Mouse (Mus musculus) ES-Bruce4 (cell line): ENCODE results near the gene Ryk. TPM values are rescaled to one million over a fixed set of nuclear protein-coding genes. Genes with fewer than 3 reads are reported as not detected.

Experiments
- H3K27ac ChIP-seq: 2 replicates; pipeline ENCODE4 v1.5.1; 2012; ENCODE audit warnings: low read length, inconsistent platforms; ENCODE audit not compliant: insufficient read depth
- H3K27me3 ChIP-seq: 2 replicates; pipeline ENCODE4 v1.6.1; 2012; ENCODE audit warnings: mild to moderate bottlenecking, low read length, inconsistent platforms; ENCODE audit not compliant: control insufficient read depth, poor library complexity, insufficient read depth, severe bottlenecking
- H3K36me3 ChIP-seq: 2 replicates; pipeline ENCODE4 v1.6.1; 2012; ENCODE audit warnings: inconsistent platforms, mild to moderate bottlenecking, low read length, moderate library complexity; ENCODE audit not compliant: control insufficient read depth, poor library complexity, insufficient read depth, severe bottlenecking
- H3K4me1 ChIP-seq: one replicate; pipeline ENCODE4 v1.8.1; 2011; ENCODE audit warnings: low read length; ENCODE audit not compliant: control insufficient read depth, insufficient read depth
- H3K4me3 ChIP-seq: 2 replicates; pipeline ENCODE4 v1.5.1; 2011; ENCODE audit warnings: low read depth, mild to moderate bottlenecking, low read length
- H3K9ac ChIP-seq: 2 replicates; pipeline ENCODE4 v1.6.1; 2012; ENCODE audit warnings: low read depth, mild to moderate bottlenecking, inconsistent platforms; ENCODE audit not compliant: poor library complexity, severe bottlenecking
- H3K9me3 ChIP-seq: replicated peaks from 2 replicates; pipeline ENCODE4 v1.6.1; 2012; ENCODE audit warnings: mild to moderate bottlenecking, low read length, inconsistent platforms; ENCODE audit not compliant: control insufficient read depth, poor library complexity, insufficient read depth, severe bottlenecking
- CTCF ChIP-seq: IDR thresholded peaks from one replicate; pipeline ENCODE4 v1.8.1; 2011; ENCODE audit warnings: low read depth, low read length
- EP300 ChIP-seq: IDR thresholded peaks from 2 replicates; pipeline ENCODE4 v1.6.1; 2011; ENCODE audit warnings: low read depth, low read length; ENCODE audit not compliant: insufficient read depth
- POLR2A ChIP-seq: IDR thresholded peaks from one replicate; pipeline ENCODE4 v1.8.1; 2011; ENCODE audit warnings: low read length; ENCODE audit not compliant: insufficient read depth
- polyA plus RNA-seq: library from polyadenylated mRNA; stranded (reverse); fragments of >200 nt; gene quantifications from 2 replicates; pipeline ENCODE4 v1.2.4, GENCODE M21; 2011; ENCODE audit warnings: low read depth; ENCODE audit not compliant: missing spikeins, insufficient read depth, insufficient read length

Ryk gene
- polyA plus RNA-seq, 1 experiment, result 85.3 TPM

- Histone ChIP-seq H3K27ac (no peak overlapping the region), H3K4me1 (no peaks in the 10 kb centered on the region), H3K36me3 (peaks cover 5% of the 10 kb centered on the region; the same call in 1 of the 2 replicates), H3K9me3 (no peaks in the 10 kb centered on the region), H3K4me3 (no peak overlapping the region), H3K9ac (no peak overlapping the region), H3K27me3 (no peaks in the 10 kb centered on the region)
- peak; percentile 23 for TF ChIP-seq CTCF
- no peak for TF ChIP-seq POLR2A
Measured at GRCm38 (mm10) chr9:102879545-102879944, 44.8 kb downstream of the Ryk start.

- H3K4me3 ChIP-seq, result no peak overlapping the region
- H3K27me3 ChIP-seq, result no peaks in the 10 kb centered on the region
- no peak overlapping the region for H3K9ac ChIP-seq
- no peaks in the 10 kb centered on the region; the same call in 1 of the 2 replicates for H3K36me3 ChIP-seq
- no peak for TF ChIP-seq POLR2A
- no peak for TF ChIP-seq CTCF
- TF ChIP-seq EP300, result no peak
- H3K27ac ChIP-seq, result no peak overlapping the region
- H3K9me3 ChIP-seq, result no peaks in the 10 kb centered on the region
- no peaks in the 10 kb centered on the region for H3K4me1 ChIP-seq
Measured at GRCm38 (mm10) chr9:102884703-102885102, 50.0 kb downstream of the Ryk start.

GRCm38 (mm10) chr9:102890166-102890565 is 55.4 kb downstream of the Ryk start:
- Histone ChIP-seq H3K36me3 (peaks cover 6% of the 10 kb centered on the region; the same call in 1 of the 2 replicates), H3K9ac (no peak overlapping the region), H3K27me3 (no peaks in the 10 kb centered on the region), H3K27ac (no peak overlapping the region), H3K4me3 (no peak overlapping the region), H3K4me1 (no peaks in the 10 kb centered on the region), H3K9me3 (no peaks in the 10 kb centered on the region)
- TF ChIP-seq CTCF (no peak), EP300 (no peak), POLR2A (no peak)

GRCm38 (mm10) chr9:102892480-102893355 is 58.0 kb downstream of the Ryk start:
- Histone ChIP-seq H3K36me3 (peaks cover 10% of the 10 kb centered on the region; the same call in 1 of the 2 replicates), H3K27me3 (no peaks in the 10 kb centered on the region), H3K27ac (no peak overlapping the region), H3K9ac (no peak overlapping the region), H3K4me3 (no peak overlapping the region), H3K9me3 (no peaks in the 10 kb centered on the region), H3K4me1 (no peaks in the 10 kb centered on the region)
- no peak for TF ChIP-seq CTCF
- no peak for TF ChIP-seq POLR2A
- TF ChIP-seq EP300, result no peak

- no peaks in the 10 kb centered on the region for H3K27me3 ChIP-seq
- TF ChIP-seq POLR2A, result no peak
- TF ChIP-seq CTCF, result no peak
- TF ChIP-seq EP300, result no peak
- peaks cover 10% of the 10 kb centered on the region for H3K36me3 ChIP-seq
- no peaks in the 10 kb centered on the region for H3K9me3 ChIP-seq
- no peak overlapping the region for H3K4me3 ChIP-seq
- H3K4me1 ChIP-seq, result no peaks in the 10 kb centered on the region
- no peak overlapping the region for H3K27ac ChIP-seq
- no peak overlapping the region for H3K9ac ChIP-seq
Measured at GRCm38 (mm10) chr9:102893356-102893870, 58.7 kb downstream of the Ryk start.

GRCm38 (mm10) chr9:102899916-102900315 is 65.2 kb downstream of the Ryk start:
- H3K4me1 ChIP-seq, result no peaks in the 10 kb centered on the region
- no peak overlapping the region for H3K4me3 ChIP-seq
- H3K27me3 ChIP-seq, result no peaks in the 10 kb centered on the region
- no peak overlapping the region for H3K27ac ChIP-seq
- no peak overlapping the region for H3K9ac ChIP-seq
- TF ChIP-seq POLR2A, result no peak
- no peak for TF ChIP-seq CTCF
- no peak for TF ChIP-seq EP300
- no peaks in the 10 kb centered on the region for H3K9me3 ChIP-seq
- H3K36me3 ChIP-seq, result peaks cover 4% of the 10 kb centered on the region
